Mouse (Mus musculus): ENCODE measurements around the gene Klrc2.
"Not testable (repeated sequence)": the region's sequence is repeated elsewhere in the genome, so short reads cannot be mapped to it uniquely, and the experiment has no call there.

The Klrc2 gene

DNA sequence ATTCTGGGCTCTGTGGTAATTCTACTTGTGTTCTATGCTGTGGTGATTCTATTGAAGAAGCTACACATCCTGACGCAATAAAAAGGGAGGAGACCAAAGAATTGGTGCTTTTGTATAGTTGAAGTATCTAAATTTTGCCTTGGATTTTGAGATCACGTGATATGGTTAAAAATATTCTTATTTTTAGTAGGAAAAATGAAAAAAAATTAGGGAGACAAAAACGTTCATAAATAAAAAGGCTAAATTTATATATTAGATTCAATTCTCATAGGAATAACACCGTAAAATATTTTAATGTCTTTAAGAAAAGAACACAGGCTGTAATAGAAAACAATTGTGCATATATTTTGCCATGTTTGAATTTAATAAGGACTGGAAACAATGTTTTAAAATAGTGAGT, at the start of gene Klrc2:
TSS of gene Klrc2 (minus strand) at position 101 of the 400 bp plus-strand sequence.
- not testable (repeated sequence) for DNase-seq

DNA sequence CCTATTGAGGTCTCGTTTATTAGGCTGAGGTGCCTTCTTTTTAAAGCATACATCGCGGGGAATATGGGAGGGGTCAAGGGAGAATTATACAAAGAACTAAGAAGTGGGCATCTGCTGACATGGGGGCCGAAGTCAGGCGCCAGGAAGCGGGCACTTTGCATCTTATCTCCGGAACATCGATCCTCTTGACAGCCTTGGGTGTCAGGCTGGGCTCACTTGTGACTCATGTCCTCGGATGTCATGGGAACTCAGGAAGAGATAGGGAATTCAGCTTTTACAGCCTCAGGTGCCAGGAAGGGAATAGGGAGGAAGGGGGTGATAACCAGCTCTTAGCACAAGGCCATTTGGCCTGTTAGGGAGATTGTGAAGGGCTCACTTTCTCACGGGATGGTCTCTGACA, 30.9 kb upstream of the Klrc2 start:
- DNase-seq, result not testable (repeated sequence)

DNA sequence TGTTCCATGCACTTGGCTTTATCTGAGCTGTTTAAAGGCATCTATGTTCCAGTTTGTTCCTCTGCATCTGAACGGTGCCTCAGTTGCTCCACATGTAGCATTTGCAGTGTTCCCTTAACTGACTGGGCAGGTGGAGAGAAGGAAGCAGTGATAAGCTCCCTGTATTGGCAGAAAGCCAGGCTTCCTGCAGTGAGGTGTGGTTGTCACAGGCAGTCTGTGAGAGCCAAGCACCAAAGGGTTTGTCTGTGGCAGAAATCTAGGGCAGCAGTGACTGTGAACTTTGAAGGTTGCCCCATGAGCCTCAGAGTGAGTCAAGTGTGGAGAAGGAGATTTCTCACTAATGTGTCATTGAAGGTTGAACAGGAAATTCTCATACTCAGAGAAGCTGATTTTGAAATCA, 19.9 kb upstream of the Klrc2 start:
- peak; percentile 2 to 16 for DNase-seq

DNA sequence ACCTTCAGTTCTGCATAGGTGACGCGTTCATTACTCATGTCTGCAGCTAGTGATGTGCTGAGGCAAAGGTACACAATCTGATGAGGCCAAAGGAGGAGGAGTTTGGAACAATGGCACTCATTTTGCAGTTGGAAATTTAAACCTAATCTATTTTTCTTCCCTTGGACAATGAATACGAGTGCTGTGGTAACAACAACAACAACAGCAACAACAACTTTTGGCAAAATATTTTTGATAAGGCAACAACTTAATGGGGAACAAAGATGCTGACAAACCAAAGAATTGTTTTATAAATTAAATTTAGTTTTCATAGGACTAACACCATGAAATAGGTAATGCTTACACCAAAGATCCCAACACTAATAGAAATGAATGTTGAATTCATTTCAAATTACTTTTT, 18.4 kb upstream of the Klrc2 start, which contains the start of gene Klrc1:
TSS of gene Klrc1 (minus strand) at position 101 of the 400 bp plus-strand sequence.
- no peak for DNase-seq

DNA sequence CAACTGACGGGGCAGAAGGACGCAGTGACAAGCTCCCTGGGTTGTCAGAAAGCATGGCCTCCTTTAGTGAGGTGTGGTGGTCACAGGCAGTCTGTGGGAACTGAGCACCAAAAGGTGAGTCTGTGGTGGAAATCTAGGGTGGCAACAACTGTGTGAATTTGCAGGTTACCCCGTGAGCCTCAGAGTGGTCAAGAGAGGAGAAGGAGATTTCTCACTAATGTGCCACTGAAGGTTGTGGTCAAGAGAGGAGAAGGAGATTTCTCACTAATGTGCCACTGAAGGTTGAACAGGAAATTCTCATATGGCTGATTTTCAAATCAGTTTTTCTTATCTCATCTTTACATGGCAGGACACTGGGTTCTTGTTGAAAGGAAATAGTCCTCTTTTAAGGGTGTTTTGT, 812 bp upstream of the Klrc2 start:
- DNase-seq, result not testable (repeated sequence)

DNA sequence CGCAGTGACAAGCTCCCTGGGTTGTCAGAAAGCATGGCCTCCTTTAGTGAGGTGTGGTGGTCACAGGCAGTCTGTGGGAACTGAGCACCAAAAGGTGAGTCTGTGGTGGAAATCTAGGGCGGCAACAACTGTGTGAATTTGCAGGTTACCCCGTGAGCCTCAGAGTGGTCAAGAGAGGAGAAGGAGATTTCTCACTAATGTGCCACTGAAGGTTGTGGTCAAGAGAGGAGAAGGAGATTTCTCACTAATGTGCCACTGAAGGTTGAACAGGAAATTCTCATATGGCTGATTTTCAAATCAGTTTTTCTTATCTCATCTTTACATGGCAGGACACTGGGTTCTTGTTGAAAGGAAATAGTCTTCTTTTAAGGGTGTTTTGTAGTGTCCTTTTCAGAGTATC, 16.4 kb downstream of the Klrc2 start:
- DNase-seq, result not testable (repeated sequence)

DNA sequence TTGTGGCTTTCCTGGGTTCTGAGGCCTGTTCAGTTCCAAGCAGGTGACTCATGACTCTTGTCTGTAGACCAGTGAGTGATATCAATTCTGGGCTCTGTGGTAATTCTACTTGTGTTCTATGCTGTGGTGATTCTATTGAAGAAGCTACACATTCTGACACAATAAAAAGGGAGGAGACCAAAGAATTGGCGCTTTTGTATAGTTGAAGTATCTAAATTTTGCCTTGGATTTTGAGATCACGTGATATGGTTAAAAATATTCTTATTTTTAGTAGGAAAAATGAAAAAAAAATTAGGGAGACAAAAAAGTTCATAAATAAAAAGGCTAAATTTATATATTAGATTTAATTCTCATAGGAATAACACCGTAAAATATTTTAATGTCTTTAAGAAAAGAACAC, 17.3 kb downstream of the Klrc2 start, which contains the start of gene Klrc3:
TSS of gene Klrc3 (minus strand) at position 101 of the 400 bp plus-strand sequence.
- not testable (repeated sequence) for DNase-seq

DNA sequence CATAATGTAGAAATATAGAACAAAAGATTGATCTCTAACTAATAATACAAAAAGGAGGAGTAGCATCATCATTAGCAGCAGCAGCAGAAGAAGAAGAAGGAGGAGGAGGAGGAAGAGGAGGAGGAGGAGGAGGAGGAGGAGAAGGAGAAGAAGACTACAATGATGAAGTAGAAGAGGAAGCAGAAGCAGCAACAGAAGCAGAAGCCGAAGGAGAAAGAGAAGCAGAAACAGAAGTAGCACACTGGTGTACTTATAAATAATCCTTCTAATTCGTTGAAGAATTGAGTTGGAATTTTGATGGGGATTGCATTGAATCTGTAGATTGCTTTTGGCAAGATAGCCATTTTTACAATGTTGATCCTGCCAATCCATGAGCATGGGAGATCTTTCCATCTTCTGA, 29.4 kb downstream of the Klrc2 start:
- not testable (repeated sequence) for DNase-seq

DNA sequence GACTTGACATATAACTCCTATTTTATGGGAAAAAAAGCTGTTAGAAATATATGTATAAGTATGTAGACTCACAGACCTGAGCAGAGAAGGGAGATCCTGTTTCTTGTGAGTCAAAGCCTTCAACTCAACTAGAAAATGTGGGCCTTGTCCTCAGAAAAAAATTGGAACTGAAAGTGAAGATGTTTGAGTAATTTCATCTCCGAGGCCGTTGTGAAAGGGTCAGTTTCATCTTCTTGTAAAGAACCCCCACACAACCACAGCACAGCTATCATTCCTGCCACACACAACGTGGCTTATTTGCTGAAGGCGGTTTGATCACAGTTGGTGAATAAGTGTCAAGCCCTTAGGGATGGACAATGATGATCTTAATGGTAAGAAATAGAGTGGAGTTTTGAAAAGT, 36.8 kb downstream of the Klrc2 start, which contains the start of gene Klrk1:
TSS of gene Klrk1 (minus strand) at position 130 of the 400 bp plus-strand sequence.
- DNase-seq, result no peak

DNA sequence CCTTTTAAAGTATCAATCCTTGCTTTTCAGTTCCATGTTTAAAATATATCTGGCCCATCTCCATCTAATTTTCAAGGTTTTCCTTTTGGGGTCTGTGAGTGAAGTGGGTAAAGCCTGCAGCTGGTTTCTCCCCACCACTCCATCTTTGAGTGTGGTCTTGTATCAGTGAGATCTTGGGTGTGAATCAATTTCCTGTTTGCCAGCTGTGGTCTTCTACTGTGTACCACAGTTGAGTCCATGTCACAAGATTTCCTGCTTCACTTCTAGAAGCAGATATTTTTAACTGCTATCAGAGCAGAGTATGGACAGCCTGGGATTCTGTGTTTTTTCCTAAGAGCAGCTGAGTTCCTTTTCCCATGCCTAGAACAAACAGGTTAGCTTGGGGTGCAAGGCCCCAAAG, 52.1 kb downstream of the Klrc2 start:
- no peak for DNase-seq

All from thymus, postnatal 36 days (tissue).